Mouse (Mus musculus): Measurements from ENCODE around the gene Zfp423. TPM values are rescaled to one million over a fixed set of nuclear protein-coding genes. Genes with fewer than 3 reads are reported as not detected.

The Zfp423 gene
- polyA plus RNA-seq, 1 experiment from 2014 or later = 18.1 TPM

DNA sequence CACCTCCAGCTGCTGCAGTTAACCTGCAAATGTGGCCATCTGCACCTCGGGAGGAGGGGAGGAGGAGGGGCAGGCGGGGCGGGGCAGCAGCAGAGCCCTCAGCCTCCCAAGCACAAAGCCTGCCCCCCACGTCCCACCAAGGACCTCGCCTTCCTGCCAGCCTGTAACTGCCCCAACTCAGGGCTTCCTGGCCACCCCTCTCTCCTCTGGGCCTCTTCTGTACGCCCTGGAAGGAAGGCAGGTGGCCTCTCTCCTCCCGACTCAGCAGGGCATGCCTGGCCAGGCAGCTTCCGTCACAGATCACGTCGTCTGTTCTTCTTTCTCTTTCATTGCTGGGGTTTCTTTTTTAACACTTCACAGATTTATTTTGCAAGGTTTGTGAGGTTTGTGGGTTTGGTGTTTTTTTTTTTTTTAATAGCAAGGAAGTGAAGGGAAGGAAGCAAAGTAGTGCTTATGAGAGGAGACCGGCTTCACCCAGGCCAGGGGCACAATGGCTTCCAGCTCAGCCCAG lies 251.2 kb downstream of the Zfp423 start:
- Histone ChIP-seq H3K27ac (ENCODE audit: low read depth) (no peak overlapping the region), H3K4me1 (ENCODE audit: insufficient read depth) (peaks cover 6% of the 10 kb centered on the region; the same call in 1 of the 2 replicates), H3K36me3 (ENCODE audit: insufficient read depth) (no peaks in the 10 kb centered on the region), H3K9me3 (ENCODE audit: low read depth, low read length) (no peaks in the 10 kb centered on the region), H3K4me3 (ENCODE audit: low read depth, low read length) (no peak overlapping the region), H3K27me3 (ENCODE audit: insufficient read depth, low read length) (no peaks in the 10 kb centered on the region), H3K9ac (no peak overlapping the region), H3K4me2 (peak overlapping the region; percentile 40)
- WGBS = 17% methylated on average over 11 of the region's 11 CpGs
- DNase-seq (no peak), ATAC-seq (ENCODE audit: insufficient read depth) (no peak)
- no peak for TF ChIP-seq CTCF (IDR thresholded peaks at IDR 0.05; ENCODE audit: low read depth)

DNA sequence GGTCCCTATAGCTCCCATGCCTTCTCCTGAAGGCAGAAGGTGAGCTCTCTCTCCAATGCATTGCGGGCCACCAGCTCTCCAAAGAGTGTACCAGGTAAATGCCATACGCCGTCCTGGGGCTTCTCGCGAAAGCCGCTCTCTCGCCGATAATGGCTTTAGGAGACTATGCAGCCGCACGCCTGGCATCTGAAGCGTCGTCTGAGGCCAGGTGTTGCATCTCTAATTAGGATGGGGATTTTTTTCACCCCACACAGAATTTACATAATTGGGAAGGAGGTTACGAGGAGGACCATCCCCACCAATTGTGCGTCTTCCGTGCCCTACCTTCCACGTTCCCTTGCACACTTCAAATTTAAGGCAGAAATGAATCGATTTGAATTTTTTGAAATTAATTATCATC lies 252.2 kb downstream of the Zfp423 start:
- H3K4me3 ChIP-seq (ENCODE audit: low read depth, low read length) = no peak overlapping the region
- no peaks in the 10 kb centered on the region for H3K36me3 ChIP-seq (ENCODE audit: insufficient read depth)
- 84% methylated on average over 17 of the region's 17 CpGs for WGBS
- H3K9me3 ChIP-seq (ENCODE audit: low read depth, low read length) = no peaks in the 10 kb centered on the region
- ATAC-seq (ENCODE audit: insufficient read depth) (no peak), DNase-seq (no peak)
- no peak overlapping the region for H3K9ac ChIP-seq
- H3K4me1 ChIP-seq (ENCODE audit: insufficient read depth) = peaks cover 13% of the 10 kb centered on the region
- TF ChIP-seq CTCF (IDR thresholded peaks at IDR 0.05; ENCODE audit: low read depth) = no peak
- no peak overlapping the region for H3K27ac ChIP-seq (ENCODE audit: low read depth)
- H3K4me2 ChIP-seq = no peak overlapping the region
- no peaks in the 10 kb centered on the region for H3K27me3 ChIP-seq (ENCODE audit: insufficient read depth, low read length)

DNA sequence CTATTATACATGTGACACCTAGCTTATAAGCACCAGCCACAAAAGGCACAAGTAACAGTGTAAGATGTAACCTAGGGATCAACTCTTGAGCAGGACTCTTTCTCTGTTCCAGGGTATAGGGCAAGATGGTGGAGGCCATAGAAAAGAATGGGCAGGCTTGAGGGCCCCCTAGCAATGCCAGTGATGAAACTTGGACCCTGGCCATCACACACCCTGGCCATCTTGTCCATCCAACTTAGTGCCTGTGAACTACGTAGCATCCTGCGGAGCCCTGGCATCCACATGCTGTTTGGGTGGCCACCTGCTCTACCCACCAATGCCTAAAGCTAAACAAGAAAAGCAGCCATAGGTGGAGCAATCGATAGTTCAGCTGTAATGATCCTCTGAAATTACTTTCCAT lies 254.6 kb downstream of the Zfp423 start:
- H3K27ac ChIP-seq (ENCODE audit: low read depth) = no peak overlapping the region
- 97% methylated on average over 3 of the region's 3 CpGs for WGBS
- H3K36me3 ChIP-seq (ENCODE audit: insufficient read depth) = no peaks in the 10 kb centered on the region
- peaks cover 21% of the 10 kb centered on the region for H3K4me1 ChIP-seq (ENCODE audit: insufficient read depth)
- no peak overlapping the region for H3K4me2 ChIP-seq
- no peaks in the 10 kb centered on the region for H3K27me3 ChIP-seq (ENCODE audit: insufficient read depth, low read length)
- TF ChIP-seq CTCF (IDR thresholded peaks at IDR 0.05; ENCODE audit: low read depth) = no peak
- no peak for DNase-seq
- ATAC-seq (ENCODE audit: insufficient read depth) = no peak
- H3K9me3 ChIP-seq (ENCODE audit: low read depth, low read length) = no peaks in the 10 kb centered on the region
- H3K4me3 ChIP-seq (ENCODE audit: low read depth, low read length) = no peak overlapping the region
- no peak overlapping the region for H3K9ac ChIP-seq

DNA sequence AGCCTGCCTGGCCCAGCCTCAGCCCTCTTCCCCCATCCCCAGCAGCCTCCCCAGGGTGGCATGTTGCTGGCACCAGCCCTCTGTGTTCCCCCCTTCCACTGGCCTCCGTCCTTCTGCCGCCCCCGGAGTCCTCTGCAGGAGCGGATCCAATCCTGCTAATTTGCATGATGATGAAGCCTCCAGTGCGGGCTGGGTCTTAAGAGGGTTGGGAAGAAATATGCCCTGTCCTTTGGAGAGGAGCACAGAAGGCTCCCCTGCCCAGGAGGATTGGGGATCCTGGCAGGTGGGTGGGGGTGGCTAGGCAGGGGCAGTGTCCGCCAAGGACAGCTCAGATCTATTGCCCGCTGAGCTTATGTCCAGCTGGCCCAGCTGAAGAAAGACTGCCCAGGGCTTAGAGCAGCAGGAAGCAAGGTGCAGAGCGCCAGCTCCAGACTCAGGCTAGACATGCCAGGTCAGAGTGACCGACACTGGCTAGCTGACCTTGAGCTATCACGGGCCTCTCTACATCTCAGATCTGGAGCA lies 256.5 kb downstream of the Zfp423 start:
- DNase-seq (peak; percentile 39), ATAC-seq (ENCODE audit: insufficient read depth) (peak; percentile 23; the same call in 1 of the 2 replicates)
- H3K4me1 ChIP-seq (ENCODE audit: insufficient read depth) = peaks cover 17% of the 10 kb centered on the region
- no peak for TF ChIP-seq CTCF (IDR thresholded peaks at IDR 0.05; ENCODE audit: low read depth)
- peak overlapping the region; percentile 68; the same call in 1 of the 2 replicates for H3K27ac ChIP-seq (ENCODE audit: low read depth)
- H3K4me2 ChIP-seq = peak overlapping the region; percentile 2; the same call in 1 of the 2 replicates
- H3K9me3 ChIP-seq (ENCODE audit: low read depth, low read length) = no peaks in the 10 kb centered on the region
- WGBS = 38% methylated on average over 10 of the region's 10 CpGs
- no peak overlapping the region for H3K4me3 ChIP-seq (ENCODE audit: low read depth, low read length)
- H3K9ac ChIP-seq = no peak overlapping the region
- no peaks in the 10 kb centered on the region for H3K27me3 ChIP-seq (ENCODE audit: insufficient read depth, low read length)
- no peaks in the 10 kb centered on the region for H3K36me3 ChIP-seq (ENCODE audit: insufficient read depth)

DNA sequence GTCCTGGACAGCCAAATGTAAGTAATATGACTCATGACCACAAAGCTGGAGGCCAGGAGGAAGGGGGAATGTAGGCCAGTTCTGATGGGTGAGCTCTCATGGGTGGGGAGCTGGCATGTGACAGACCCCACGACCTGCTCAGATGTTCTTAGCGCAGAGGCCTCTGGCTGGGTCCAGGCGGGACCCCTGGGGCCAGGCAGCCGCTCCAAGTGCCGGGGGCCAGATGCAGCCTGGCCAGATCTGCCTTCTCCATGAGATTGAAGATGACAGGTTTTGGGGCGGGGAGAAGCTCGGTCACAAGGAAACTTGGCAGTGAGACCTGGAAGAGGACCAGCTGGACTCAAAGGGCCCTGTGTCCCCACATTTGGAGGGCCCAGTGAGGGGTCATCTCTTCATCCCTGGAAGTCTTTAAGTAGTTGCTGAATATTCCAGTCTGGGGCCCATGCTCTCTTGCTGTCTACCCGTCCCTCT lies 257.3 kb downstream of the Zfp423 start:
- Histone ChIP-seq H3K9me3 (ENCODE audit: low read depth, low read length) (no peaks in the 10 kb centered on the region), H3K4me1 (ENCODE audit: insufficient read depth) (peaks cover 16% of the 10 kb centered on the region), H3K36me3 (ENCODE audit: insufficient read depth) (no peaks in the 10 kb centered on the region), H3K27ac (ENCODE audit: low read depth) (peak overlapping the region; percentile 68; the same call in 1 of the 2 replicates), H3K4me3 (ENCODE audit: low read depth, low read length) (no peak overlapping the region), H3K4me2 (0 out of 2 replicates have a peak overlapping the region, but pooled peaks have one; percentile 7), H3K27me3 (ENCODE audit: insufficient read depth, low read length) (no peaks in the 10 kb centered on the region), H3K9ac (no peak overlapping the region)
- peak; percentile 79 for ATAC-seq (ENCODE audit: insufficient read depth)
- 29% methylated on average over 8 of the region's 8 CpGs for WGBS
- peak; percentile 85 for DNase-seq
- TF ChIP-seq CTCF (IDR thresholded peaks at IDR 0.05; ENCODE audit: low read depth) = no peak

DNA sequence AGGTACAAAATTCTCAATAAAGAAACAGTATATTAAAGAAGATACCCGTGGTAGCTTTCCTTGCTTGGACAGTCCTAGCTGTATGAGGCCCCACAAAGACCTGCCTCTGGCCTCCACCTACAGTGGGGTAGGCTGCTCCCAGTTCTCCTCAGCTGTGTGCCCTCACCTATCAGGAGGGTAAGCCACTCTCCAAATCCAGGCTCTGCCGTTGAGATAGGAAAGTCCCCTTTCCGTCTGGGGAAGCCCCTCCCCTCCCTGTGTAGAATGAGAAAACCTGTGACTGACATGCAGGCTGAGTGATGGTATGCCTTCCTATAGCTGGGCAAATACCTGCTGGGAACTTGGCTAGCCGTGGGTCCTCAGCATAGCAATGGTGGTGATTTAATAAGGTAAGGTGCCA lies 257.8 kb downstream of the Zfp423 start:
- H3K36me3 ChIP-seq (ENCODE audit: insufficient read depth) = no peaks in the 10 kb centered on the region
- H3K4me1 ChIP-seq (ENCODE audit: insufficient read depth) = peaks cover 16% of the 10 kb centered on the region
- no peaks in the 10 kb centered on the region for H3K27me3 ChIP-seq (ENCODE audit: insufficient read depth, low read length)
- DNase-seq = no peak
- ATAC-seq (ENCODE audit: insufficient read depth) = peak; percentile 6; the same call in 1 of the 2 replicates
- H3K4me2 ChIP-seq = no peak overlapping the region
- H3K27ac ChIP-seq (ENCODE audit: low read depth) = no peak overlapping the region
- H3K9me3 ChIP-seq (ENCODE audit: low read depth, low read length) = no peaks in the 10 kb centered on the region
- 51% methylated on average over 4 of the region's 4 CpGs for WGBS
- TF ChIP-seq CTCF (IDR thresholded peaks at IDR 0.05; ENCODE audit: low read depth) = no peak
- no peak overlapping the region for H3K4me3 ChIP-seq (ENCODE audit: low read depth, low read length)
- H3K9ac ChIP-seq = no peak overlapping the region

DNA sequence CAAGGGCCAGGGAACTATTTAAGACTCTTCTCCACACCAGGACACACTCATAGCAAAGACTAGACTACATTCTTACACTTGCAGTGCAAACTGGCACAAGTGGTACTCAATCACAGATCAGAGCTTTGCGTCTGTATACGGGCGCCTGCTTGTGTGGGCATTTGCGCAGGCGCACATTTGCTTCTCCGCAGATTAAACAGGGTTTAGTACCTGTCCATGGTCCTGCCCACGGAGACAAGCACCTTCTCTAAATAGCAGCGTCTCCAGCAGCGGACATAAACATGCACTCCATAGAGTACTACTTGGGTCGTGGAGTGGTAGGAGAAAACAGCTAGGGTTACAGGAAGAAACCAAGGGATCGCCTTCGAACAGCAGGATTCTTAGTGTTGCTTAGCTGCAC lies 259.1 kb downstream of the Zfp423 start:
- no peaks in the 10 kb centered on the region for H3K36me3 ChIP-seq (ENCODE audit: insufficient read depth)
- H3K4me2 ChIP-seq = no peak overlapping the region
- ATAC-seq (ENCODE audit: insufficient read depth) = no peak
- no peak overlapping the region for H3K27ac ChIP-seq (ENCODE audit: low read depth)
- H3K9me3 ChIP-seq (ENCODE audit: low read depth, low read length) = no peaks in the 10 kb centered on the region
- DNase-seq = peak; percentile 82
- H3K4me3 ChIP-seq (ENCODE audit: low read depth, low read length) = no peak overlapping the region
- no peak overlapping the region for H3K9ac ChIP-seq
- no peak for TF ChIP-seq CTCF (IDR thresholded peaks at IDR 0.05; ENCODE audit: low read depth)
- WGBS = 45% methylated on average over 12 of the region's 12 CpGs
- H3K27me3 ChIP-seq (ENCODE audit: insufficient read depth, low read length) = no peaks in the 10 kb centered on the region
- peaks cover 16% of the 10 kb centered on the region for H3K4me1 ChIP-seq (ENCODE audit: insufficient read depth)

All from lung, embryonic 14.5 days (tissue).